Mouse (Mus musculus) myocyte (in vitro differentiated cells): ENCODE results near the gene Tpgs1.

Experiments used
- CEBPB ChIP-seq: IDR thresholded peaks from 2 replicates; pipeline ENCODE4 v1.6.1; 2011; ENCODE audit warnings: mild to moderate bottlenecking, moderate library complexity; ENCODE audit not compliant: poor library complexity, insufficient read depth, severe bottlenecking
- E2F4 ChIP-seq: IDR thresholded peaks from one replicate; pipeline ENCODE4 v1.6.1; 2011; ENCODE audit warnings: mild to moderate bottlenecking, control low read depth, moderate library complexity; ENCODE audit not compliant: insufficient read depth
- MAX ChIP-seq: IDR thresholded peaks from one replicate; pipeline ENCODE4 v1.6.1; 2011; ENCODE audit warnings: low read depth, mild to moderate bottlenecking, control low read depth
- MYOD1 ChIP-seq, 3 experiments: IDR thresholded peaks; one replicate each; pipeline ENCODE4 v1.6.1; 2011; ENCODE audit warnings: control low read depth in 2 of 3, low read depth in 2 of 3, mild to moderate bottlenecking in 2 of 3, moderate library complexity in 1 of 3; ENCODE audit not compliant: insufficient read length in 2 of 3, control insufficient read depth in 1 of 3
- MYOG ChIP-seq, 3 experiments: IDR thresholded peaks; one replicate each; pipeline ENCODE4 v1.6.1; 2011; ENCODE audit warnings: control low read depth in 2 of 3, low read depth in 2 of 3, mild to moderate bottlenecking in 2 of 3; ENCODE audit not compliant: insufficient read length in 2 of 3, control insufficient read depth in 1 of 3, insufficient read depth in 1 of 3
- POLR2A ChIP-seq: IDR thresholded peaks from one replicate; pipeline ENCODE4 v1.6.1; 2011; ENCODE audit warnings: low read depth, mild to moderate bottlenecking, control low read depth, moderate library complexity; ENCODE audit not compliant: insufficient read length
- POLR2AphosphoS2 ChIP-seq: IDR thresholded peaks from one replicate; pipeline ENCODE4 v1.6.1; 2011; ENCODE audit warnings: low read depth, control low read depth; ENCODE audit not compliant: insufficient read length
- REST ChIP-seq: IDR thresholded peaks from one replicate; pipeline ENCODE4 v1.6.1; 2011; ENCODE audit warnings: mild to moderate bottlenecking, control low read depth, moderate library complexity; ENCODE audit not compliant: insufficient read depth, insufficient read length
- SRF ChIP-seq: IDR thresholded peaks from one replicate; pipeline ENCODE4 v1.6.1; 2011; ENCODE audit warnings: low read depth; ENCODE audit not compliant: control insufficient read depth, insufficient read length
- TCF12 ChIP-seq: IDR thresholded peaks from one replicate; pipeline ENCODE4 v1.6.1; 2011; ENCODE audit warnings: mild to moderate bottlenecking, control low read depth; ENCODE audit not compliant: poor library complexity, insufficient read depth, severe bottlenecking
- TCF3 ChIP-seq: IDR thresholded peaks from one replicate; pipeline ENCODE4 v1.6.1; 2011; ENCODE audit warnings: low read depth, control low read depth; ENCODE audit not compliant: insufficient read length
- USF1 ChIP-seq: IDR thresholded peaks from one replicate; pipeline ENCODE4 v1.6.1; 2011; ENCODE audit warnings: low read depth, mild to moderate bottlenecking, control low read depth, moderate library complexity

DNA sequence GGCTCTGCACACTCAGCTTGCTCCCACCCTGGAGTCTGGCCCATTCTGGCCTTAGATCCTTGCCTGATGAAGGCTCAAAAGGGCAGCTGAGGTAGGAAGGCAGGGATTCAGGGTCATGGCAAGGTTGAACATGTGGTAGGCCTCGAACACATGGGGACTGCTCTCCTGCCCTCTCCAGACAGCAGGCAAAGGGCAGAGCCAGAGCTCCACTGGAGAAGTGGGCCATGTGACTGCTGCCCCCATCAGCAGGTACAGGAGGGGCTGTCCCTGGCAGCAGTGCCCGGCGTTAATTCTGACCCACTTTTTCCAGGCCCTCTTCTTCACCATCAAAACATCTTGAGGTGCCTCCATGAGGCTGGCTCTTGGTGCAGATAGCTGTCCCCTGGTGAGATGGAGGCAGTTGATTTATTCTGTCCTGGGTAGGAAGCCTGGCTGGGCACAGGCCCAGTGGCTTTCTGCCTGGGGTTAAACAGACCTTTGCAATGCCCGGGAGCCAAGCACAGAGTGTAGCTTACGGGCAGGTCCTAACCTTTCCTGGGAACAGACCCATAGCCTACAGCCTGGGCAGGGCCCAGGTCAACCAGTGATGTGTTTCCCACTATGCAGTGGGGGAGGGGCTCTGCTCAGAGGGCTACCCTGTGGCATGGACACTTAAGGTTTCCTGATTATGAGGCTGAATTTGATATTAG, 37.4 kb downstream of the Tpgs1 start:
- TF ChIP-seq REST, result no peak
- peak; percentile 2 for TF ChIP-seq POLR2A
- TF ChIP-seq MAX, result no peak
- TF ChIP-seq POLR2AphosphoS2, result no peak
- no peak for TF ChIP-seq E2F4
- TF ChIP-seq USF1, result no peak
- TF ChIP-seq TCF3, result no peak
- TF ChIP-seq TCF12, result no peak
- TF ChIP-seq MYOD1 (IDR thresholded peaks at IDR 0.05; ENCODE audit: control insufficient read depth in 1 of 3, insufficient read length in 2 of 3, low read depth in 2 of 3), result no peak
- no peak for TF ChIP-seq CEBPB
- TF ChIP-seq SRF, result no peak
- no peak for TF ChIP-seq MYOG (IDR thresholded peaks at IDR 0.05; ENCODE audit: control insufficient read depth in 1 of 3, insufficient read depth in 1 of 3, insufficient read length in 2 of 3, low read depth in 2 of 3)
